ENCODE assay signal across 7 mouse cellular contexts in the genomic region with DNA sequence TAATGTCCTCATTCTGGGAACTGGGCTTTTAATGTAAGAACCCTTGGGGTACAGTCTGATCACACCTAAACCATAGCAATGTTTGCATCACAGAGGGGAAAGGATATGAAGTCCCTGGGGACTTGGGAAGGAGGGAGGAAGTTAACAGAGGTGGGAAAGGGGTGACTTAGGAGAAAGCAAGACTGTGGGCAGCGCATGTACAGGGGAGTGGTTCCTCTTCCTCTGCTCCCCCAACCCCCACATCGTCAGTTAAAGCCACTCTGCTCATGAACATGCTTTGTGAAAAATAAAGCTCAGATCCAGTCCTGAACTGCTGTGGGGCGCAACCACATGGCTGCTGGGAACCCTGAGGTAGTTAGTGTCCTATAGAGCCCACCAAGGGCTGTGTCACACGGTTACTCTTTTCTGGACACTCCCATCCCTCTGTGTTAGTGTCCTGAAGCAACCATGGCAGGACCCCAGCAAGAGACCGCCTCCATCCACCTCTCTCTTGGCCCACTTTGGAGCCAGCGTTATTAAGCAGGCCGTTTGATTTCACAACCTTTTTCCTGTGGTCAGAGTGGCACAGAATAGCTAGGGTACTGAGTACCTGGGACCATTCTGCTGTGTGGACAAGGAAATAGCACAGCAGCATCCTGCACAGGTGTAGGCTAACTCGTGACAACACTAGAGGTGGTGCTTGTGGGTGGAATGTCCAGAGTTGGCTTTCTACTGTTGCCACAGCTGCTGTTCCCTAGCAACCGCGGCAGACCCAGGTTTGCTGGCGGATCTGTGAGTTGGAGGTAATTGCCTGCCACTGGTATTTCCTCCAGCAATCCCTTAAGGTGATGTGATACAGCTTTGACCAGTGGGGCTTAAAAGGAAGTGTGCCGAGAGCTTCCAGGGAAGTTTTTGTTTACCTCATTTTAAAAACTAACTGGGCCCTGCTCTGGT. TPM values are rescaled to one million over a fixed set of nuclear protein-coding genes. Genes with fewer than 3 reads are reported as not detected.
DNase-seq lines count a peak whose midpoint lies in the region; ATAC-seq and TF ChIP-seq lines count a peak whose summit lies in the region.

No protein-coding gene starts in this region.

- no peak overlapping the region for H3K4me2 ChIP-seq in kidney, embryonic 15.5 days

- H3K27me3 ChIP-seq in kidney, embryonic 15.5 days = no peaks in the 10 kb centered on the region
- H3K27me3 ChIP-seq in heart, adult 2 months (ENCODE audit: control insufficient read depth, insufficient read depth, low read length) = no peaks in the 10 kb centered on the region

- no peak overlapping the region for H3K4me3 ChIP-seq in kidney, embryonic 15.5 days (replicated peaks)
- no peak overlapping the region for H3K4me3 ChIP-seq in heart, adult 2 months

- no peak for TF ChIP-seq CTCF in heart, adult 2 months (IDR thresholded peaks at IDR 0.05)

- 42% methylated on average over 12 of the region's 12 CpGs for WGBS in kidney, embryonic 15.5 days
- 64% methylated on average over 12 of the region's 12 CpGs for WGBS in heart, adult 2 months

- intact Hi-C loops in heart, adult 2 months (cut with DNase I) = no loop called here

- no peak for TF ChIP-seq POLR2A in heart, adult 2 months (IDR thresholded peaks at IDR 0.05; ENCODE audit: insufficient read depth, low read depth, low read length)

- no peaks in the 10 kb centered on the region for H3K36me3 ChIP-seq in kidney, embryonic 15.5 days
- H3K36me3 ChIP-seq in heart, adult 2 months (ENCODE audit: control insufficient read depth, insufficient read depth, low read length) = no peaks in the 10 kb centered on the region

- no peaks in the 10 kb centered on the region for H3K9me3 ChIP-seq in kidney, embryonic 15.5 days (replicated peaks)

- TF ChIP-seq EP300 in heart, adult 2 months (IDR thresholded peaks at IDR 0.05; ENCODE audit: insufficient read depth, low read depth, low read length) = no peak

- no peaks in the 10 kb centered on the region for H3K79me2 ChIP-seq in heart, adult 2 months (replicated peaks; ENCODE audit: control insufficient read depth, insufficient read depth, low read length)

- no peak overlapping the region for H3K9ac ChIP-seq in kidney, embryonic 15.5 days
- no peak overlapping the region for H3K9ac ChIP-seq in heart, adult 2 months (ENCODE audit: low read depth, low read length)

- H3K4me1 ChIP-seq in kidney, embryonic 15.5 days = peaks cover 29% of the 10 kb centered on the region
- H3K4me1 ChIP-seq in heart, adult 2 months (ENCODE audit: control insufficient read depth, insufficient read depth, low read length) = no peaks in the 10 kb centered on the region; the same call in none of the 2 replicates

- peak; percentile 36 for ATAC-seq in common myeloid progenitor, adult 5-6 weeks (replicated peaks; ENCODE audit: low read depth, poor library complexity, severe bottlenecking)
- peak; percentile 74 for ATAC-seq in kidney, embryonic 15.5 days (replicated peaks; ENCODE audit: low FRiP score)
- ATAC-seq in inflammation-experienced regulatory T-cells, adult 6 months = no peak

- peak overlapping the region; percentile 63; the same call in 1 of the 2 replicates for H3K27ac ChIP-seq in kidney, embryonic 15.5 days
- no peak overlapping the region for H3K27ac ChIP-seq in heart, adult 2 months

- DNase-seq in MN1 (ENCODE audit: low spot score) (peak; percentile 45), adipocyte (ENCODE audit: low spot score) (no peak)
- peak; percentile 88 for DNase-seq in lung, postnatal 25 days (ENCODE audit: low spot score)
- no peak for DNase-seq in heart, adult 2 months

RNA-seq across cellular contexts. Expression of a gene that starts 50.3 kb away (rescaled TPM):
- total RNA-seq in common myeloid progenitor, adult 5-6 weeks (2017) = 8.2 TPM in 2 replicates
- polyA plus RNA-seq in kidney, embryonic 15.5 days (2015; fragmentation: Nextera tagmentation; extraction: Ambion mirVana) = 3.6 and 3.9 TPM in 2 replicates
- total RNA-seq in heart, adult 2 months (2021) = 10 to 100 TPM; 83.4 to 97.3 TPM
- 15.3 and 29.5 TPM in 2 replicates for polyA plus RNA-seq in heart, adult 2 months (2012; rRNA removed)
- 1 to 10 TPM; 5.3 to 7.4 (median 7.0) TPM for polyA plus RNA-seq in inflammation-experienced regulatory T-cells, adult 6 months (2017; shearing (Covaris generic))

Comparison
In these comparisons a context has a peak if more than half of its experiments do, and no peak if none do; other contexts are left out.
1. DNase-seq: peak in MN1 (single experiment) and lung, postnatal 25 days (single experiment); none in adipocyte (single experiment) and heart, adult 2 months (0 of 2).